Mouse (Mus musculus): ENCODE results near the gene Gm5089. TPM values are rescaled to one million over a fixed set of nuclear protein-coding genes. Genes with fewer than 3 reads are reported as not detected.

The Gm5089 gene
- polyA plus RNA-seq, 1 experiment from 2014 or later: not detected

- peak within 1 kb of the TSS; percentile 35 for H3K4me3 ChIP-seq (ENCODE audit: low read depth, low read length)
- peak within 1 kb of the TSS; percentile 57 for H3K4me2 ChIP-seq (replicated peaks; ENCODE audit: low read depth, low read length)
- TF ChIP-seq EP300 (IDR thresholded peaks at IDR 0.05): no peak
- no peak for TF ChIP-seq CTCF (IDR thresholded peaks at IDR 0.05)
- H3K9ac ChIP-seq (replicated peaks; ENCODE audit: low read depth): no peak within 1 kb of the TSS
- no peak within 1 kb of the TSS for H3K27ac ChIP-seq (ENCODE audit: low read length)
- H3K9me3 ChIP-seq (ENCODE audit: low read length): no peaks in the 10 kb centered on the region
- WGBS: 3% methylated on average over 35 of the region's 73 CpGs
- H3K27me3 ChIP-seq (replicated peaks; ENCODE audit: insufficient read depth, low read length): peaks cover 88% of the 10 kb centered on the region
- H3K4me1 ChIP-seq (ENCODE audit: insufficient read depth, low read depth, low read length): peaks cover 7% of the 10 kb centered on the region
- no peaks in the 10 kb centered on the region for H3K36me3 ChIP-seq (ENCODE audit: insufficient read depth, low read length)
- no peak for DNase-seq (ENCODE audit: low spot score)
- peak; percentile 40; the same call in 1 of the 2 replicates for ATAC-seq
Observed at GRCm38 (mm10) chr14:122474891-122475556, 24.1 kb upstream of the Gm5089 start, which contains the start of gene Zic2. Zic2 (plus strand) TSS chr14:122475435.

- Histone ChIP-seq H3K36me3 (ENCODE audit: insufficient read depth, low read length) (no peaks in the 10 kb centered on the region), H3K27me3 (replicated peaks; ENCODE audit: insufficient read depth, low read length) (peaks cover 95% of the 10 kb centered on the region), H3K9me3 (ENCODE audit: low read length) (no peaks in the 10 kb centered on the region), H3K4me1 (ENCODE audit: insufficient read depth, low read depth, low read length) (peaks cover 7% of the 10 kb centered on the region), H3K27ac (ENCODE audit: low read length) (no peak overlapping the region), H3K4me2 (replicated peaks; ENCODE audit: low read depth, low read length) (peak overlapping the region; percentile 57), H3K4me3 (ENCODE audit: low read depth, low read length) (peak overlapping the region; percentile 35; the same call in 1 of the 2 replicates), H3K9ac (replicated peaks; ENCODE audit: low read depth) (no peak overlapping the region)
- DNase-seq (ENCODE audit: low spot score): no peak
- no peak; the same call in 1 of the 2 replicates for ATAC-seq
- TF ChIP-seq CTCF (IDR thresholded peaks at IDR 0.05) (no peak), EP300 (IDR thresholded peaks at IDR 0.05) (no peak)
- WGBS: 3% methylated on average over 55 of the region's 57 CpGs
Observed at GRCm38 (mm10) chr14:122474041-122474890, 23.4 kb upstream of the Gm5089 start.

GRCm38 (mm10) chr14:122473211-122473751, 22.4 kb upstream of the Gm5089 start:
- WGBS: 3% methylated on average over 17 of the region's 17 CpGs
- Histone ChIP-seq H3K4me3 (ENCODE audit: low read depth, low read length) (no peak overlapping the region), H3K4me2 (replicated peaks; ENCODE audit: low read depth, low read length) (no peak overlapping the region), H3K4me1 (ENCODE audit: insufficient read depth, low read depth, low read length) (peaks cover 7% of the 10 kb centered on the region), H3K27me3 (replicated peaks; ENCODE audit: insufficient read depth, low read length) (peaks cover 97% of the 10 kb centered on the region), H3K27ac (ENCODE audit: low read length) (no peak overlapping the region), H3K9me3 (ENCODE audit: low read length) (no peaks in the 10 kb centered on the region), H3K36me3 (ENCODE audit: insufficient read depth, low read length) (no peaks in the 10 kb centered on the region), H3K9ac (replicated peaks; ENCODE audit: low read depth) (no peak overlapping the region)
- ATAC-seq: no peak
- TF ChIP-seq CTCF (IDR thresholded peaks at IDR 0.05) (no peak), EP300 (IDR thresholded peaks at IDR 0.05) (no peak)
- DNase-seq (ENCODE audit: low spot score): no peak

GRCm38 (mm10) chr14:122472647-122473046, 21.7 kb upstream of the Gm5089 start:
- Histone ChIP-seq H3K27ac (ENCODE audit: low read length) (no peak overlapping the region), H3K27me3 (replicated peaks; ENCODE audit: insufficient read depth, low read length) (peaks cover 97% of the 10 kb centered on the region), H3K4me2 (replicated peaks; ENCODE audit: low read depth, low read length) (no peak overlapping the region), H3K4me1 (ENCODE audit: insufficient read depth, low read depth, low read length) (peaks cover 7% of the 10 kb centered on the region), H3K36me3 (ENCODE audit: insufficient read depth, low read length) (no peaks in the 10 kb centered on the region), H3K9ac (replicated peaks; ENCODE audit: low read depth) (no peak overlapping the region), H3K4me3 (ENCODE audit: low read depth, low read length) (no peak overlapping the region), H3K9me3 (ENCODE audit: low read length) (no peaks in the 10 kb centered on the region)
- DNase-seq (ENCODE audit: low spot score) (no peak), ATAC-seq (no peak)
- TF ChIP-seq CTCF (IDR thresholded peaks at IDR 0.05): no peak
- TF ChIP-seq EP300 (IDR thresholded peaks at IDR 0.05): no peak
- WGBS: 4% methylated on average over 5 of the region's 5 CpGs

- DNase-seq (ENCODE audit: low spot score): no peak
- WGBS: 2% methylated on average over 13 of the region's 13 CpGs
Observed at GRCm38 (mm10) chr14:122472161-122472560, 21.2 kb upstream of the Gm5089 start.

GRCm38 (mm10) chr14:122471449-122472085, 20.7 kb upstream of the Gm5089 start:
- Histone ChIP-seq H3K36me3 (ENCODE audit: insufficient read depth, low read length) (no peaks in the 10 kb centered on the region), H3K4me1 (ENCODE audit: insufficient read depth, low read depth, low read length) (peaks cover 7% of the 10 kb centered on the region), H3K4me2 (replicated peaks; ENCODE audit: low read depth, low read length) (no peak overlapping the region), H3K9ac (replicated peaks; ENCODE audit: low read depth) (no peak overlapping the region), H3K9me3 (ENCODE audit: low read length) (no peaks in the 10 kb centered on the region), H3K4me3 (ENCODE audit: low read depth, low read length) (no peak overlapping the region), H3K27ac (ENCODE audit: low read length) (no peak overlapping the region), H3K27me3 (replicated peaks; ENCODE audit: insufficient read depth, low read length) (peaks cover 97% of the 10 kb centered on the region)
- DNase-seq (ENCODE audit: low spot score) (no peak), ATAC-seq (no peak)
- WGBS: 9% methylated on average over 31 of the region's 31 CpGs
- no peak for TF ChIP-seq EP300 (IDR thresholded peaks at IDR 0.05)
- no peak for TF ChIP-seq CTCF (IDR thresholded peaks at IDR 0.05)

More at GRCm38 (mm10) chr14:122472161-122472560, 21.2 kb upstream of the Gm5089 start:
- Histone ChIP-seq H3K4me3 (ENCODE audit: low read depth, low read length) (no peak overlapping the region), H3K27me3 (replicated peaks; ENCODE audit: insufficient read depth, low read length) (peaks cover 97% of the 10 kb centered on the region), H3K9ac (replicated peaks; ENCODE audit: low read depth) (no peak overlapping the region), H3K9me3 (ENCODE audit: low read length) (no peaks in the 10 kb centered on the region), H3K27ac (ENCODE audit: low read length) (no peak overlapping the region), H3K36me3 (ENCODE audit: insufficient read depth, low read length) (no peaks in the 10 kb centered on the region), H3K4me2 (replicated peaks; ENCODE audit: low read depth, low read length) (no peak overlapping the region), H3K4me1 (ENCODE audit: insufficient read depth, low read depth, low read length) (peaks cover 7% of the 10 kb centered on the region)
- ATAC-seq: no peak
- no peak for TF ChIP-seq CTCF (IDR thresholded peaks at IDR 0.05)
- no peak for TF ChIP-seq EP300 (IDR thresholded peaks at IDR 0.05)

All from lung, postnatal 0 days (tissue).